Mouse (Mus musculus): Measurements from ENCODE around the gene Ptcd2.

DNA sequence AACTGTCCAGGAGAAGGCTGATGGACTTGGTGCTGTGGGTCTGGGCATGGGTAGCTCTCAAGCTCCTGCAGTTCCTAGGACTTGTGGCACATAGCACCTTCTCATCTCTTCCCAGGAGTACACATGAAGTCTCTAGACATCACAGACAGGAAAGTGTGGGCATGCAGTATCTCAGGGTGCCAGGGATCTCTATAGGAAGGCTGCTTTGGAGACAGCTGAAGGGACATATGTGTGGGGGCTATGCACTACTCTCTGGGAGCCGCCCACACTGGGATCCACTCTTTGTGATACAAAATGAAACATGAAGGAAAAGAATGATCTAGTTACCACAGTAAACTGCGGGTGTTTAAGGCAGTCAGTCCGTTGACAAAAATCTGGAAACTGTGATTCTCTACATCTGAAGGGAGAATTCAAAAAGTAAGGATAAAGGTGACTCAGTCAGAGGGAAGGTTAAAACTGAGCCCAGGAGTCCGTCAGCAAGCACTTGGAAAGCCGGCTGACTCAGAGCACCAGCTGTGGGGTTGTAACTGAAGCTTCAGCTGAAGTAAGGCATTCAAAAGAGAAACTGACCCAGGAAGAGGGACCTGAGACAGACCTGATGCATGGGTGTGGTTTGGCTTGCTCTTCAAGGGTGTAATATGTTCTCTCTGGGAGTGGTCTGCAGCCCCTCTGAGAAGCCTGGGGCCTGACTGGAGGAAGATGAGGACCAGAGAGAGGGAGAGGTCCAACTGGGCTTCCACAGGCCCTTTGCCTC lies 22.1 kb upstream of the Ptcd2 start:
- TF ChIP-seq POLR2A (IDR thresholded peaks at IDR 0.05; ENCODE audit: borderline replicate concordance, low read depth, low read length) (no peak), CTCF (IDR thresholded peaks at IDR 0.05; ENCODE audit: low read depth, low read length) (no peak)

Data from bone marrow macrophage, adult 2 months (primary cell).